Mouse (Mus musculus) forebrain, embryonic 13.5 days (tissue): ENCODE results near the gene Ncoa3. TPM values are rescaled to one million over a fixed set of nuclear protein-coding genes. Genes with fewer than 3 reads are reported as not detected.

Source experiments
- ATAC-seq: fragments of 200-750 bp; cut with Nextera tagmentation; 2 replicates; pipeline ENCODE4 v1.8.0; 2017
- H3K27ac ChIP-seq: fragments of 300-500 bp; sonication (generic); 2 replicates; pipeline ENCODE4 v1.5.1; 2015; ENCODE audit warnings: inconsistent platforms, mild to moderate bottlenecking, moderate library complexity
- H3K27me3 ChIP-seq: fragments of 300-500 bp; sonication (generic); 2 replicates; pipeline ENCODE4 v1.6.1; 2015; ENCODE audit warnings: mild to moderate bottlenecking, inconsistent platforms
- H3K36me3 ChIP-seq: fragments of 300-500 bp; sonication (generic); 2 replicates; pipeline ENCODE4 v1.6.1; 2015; ENCODE audit warnings: mild to moderate bottlenecking, inconsistent platforms; ENCODE audit not compliant: poor library complexity, severe bottlenecking
- H3K4me1 ChIP-seq: fragments of 300-500 bp; sonication (generic); 2 replicates; pipeline ENCODE4 v1.6.1; 2015; ENCODE audit warnings: inconsistent platforms
- H3K4me2 ChIP-seq: fragments of 300-500 bp; sonication (generic); 2 replicates; pipeline ENCODE4 v1.6.1; 2015; ENCODE audit warnings: inconsistent platforms, mild to moderate bottlenecking, moderate library complexity
- H3K4me3 ChIP-seq: fragments of 300-500 bp; sonication (generic); 2 replicates; pipeline ENCODE4 v1.5.1; 2015; ENCODE audit warnings: mild to moderate bottlenecking, inconsistent platforms
- H3K9ac ChIP-seq: fragments of 300-500 bp; sonication (generic); 2 replicates; pipeline ENCODE4 v1.6.1; 2015; ENCODE audit warnings: mild to moderate bottlenecking, inconsistent platforms
- H3K9me3 ChIP-seq: fragments of 300-500 bp; sonication (generic); replicated peaks from 2 replicates; pipeline ENCODE4 v1.6.1; 2016; ENCODE audit warnings: inconsistent platforms
- WGBS: fragments of 180-500 bp; shearing (Covaris S2); methylation state at CpG from one replicate; pipeline ENCODE4 v1.1.7; 2015; 5-methylcytosine and 5-hydroxymethylcytosine counted together
- polyA plus RNA-seq: library from polyadenylated mRNA; unstranded; fragments of >200 nt; fragmentation: Nextera tagmentation; extraction: Ambion mirVana; gene quantifications from 2 replicates; pipeline ENCODE4 v1.2.1, GENCODE M21; 2015

The Ncoa3 gene
- polyA plus RNA-seq, 1 experiment from 2014 or later = 9.1 TPM

GRCm38 (mm10) chr2:165957257-165957828, 35.1 kb upstream of the Ncoa3 start:
- Histone ChIP-seq H3K27me3 (no peaks in the 10 kb centered on the region), H3K9ac (no peak overlapping the region), H3K4me1 (peaks cover 6% of the 10 kb centered on the region; the same call in 1 of the 2 replicates), H3K4me2 (no peak overlapping the region), H3K36me3 (no peaks in the 10 kb centered on the region), H3K9me3 (no peaks in the 10 kb centered on the region), H3K4me3 (no peak overlapping the region), H3K27ac (no peak overlapping the region)
- ATAC-seq = no peak
- WGBS = 69% methylated on average over 9 of the region's 9 CpGs

GRCm38 (mm10) chr2:165958556-165958955, 33.9 kb upstream of the Ncoa3 start:
- ATAC-seq = no peak
- no peak overlapping the region for H3K27ac ChIP-seq
- peaks cover 6% of the 10 kb centered on the region; the same call in 1 of the 2 replicates for H3K4me1 ChIP-seq
- WGBS = 43% methylated on average over 6 of the region's 6 CpGs
- no peaks in the 10 kb centered on the region for H3K27me3 ChIP-seq
- H3K4me2 ChIP-seq = no peak overlapping the region
- no peaks in the 10 kb centered on the region for H3K36me3 ChIP-seq
- no peaks in the 10 kb centered on the region for H3K9me3 ChIP-seq
- no peak overlapping the region for H3K9ac ChIP-seq
- no peak overlapping the region for H3K4me3 ChIP-seq

- ATAC-seq = no peak
- no peaks in the 10 kb centered on the region for H3K9me3 ChIP-seq
- 78% methylated on average over 3 of the region's 3 CpGs for WGBS
These were observed 31.7 kb upstream of the Ncoa3 start for GRCm38 (mm10) chr2:165960695-165961094.

GRCm38 (mm10) chr2:165962824-165963223, 29.6 kb upstream of the Ncoa3 start:
- no peaks in the 10 kb centered on the region for H3K9me3 ChIP-seq
- H3K36me3 ChIP-seq = no peaks in the 10 kb centered on the region
- no peak overlapping the region for H3K4me2 ChIP-seq
- no peak overlapping the region for H3K27ac ChIP-seq
- H3K4me1 ChIP-seq = peaks cover 13% of the 10 kb centered on the region
- no peaks in the 10 kb centered on the region for H3K27me3 ChIP-seq
- no peak for ATAC-seq
- no peak overlapping the region for H3K4me3 ChIP-seq
- WGBS = 77% methylated on average over 5 of the region's 5 CpGs
- no peak overlapping the region for H3K9ac ChIP-seq

More at GRCm38 (mm10) chr2:165960695-165961094, 31.7 kb upstream of the Ncoa3 start:
- Histone ChIP-seq H3K4me3 (no peak overlapping the region), H3K27ac (no peak overlapping the region), H3K9ac (no peak overlapping the region), H3K4me2 (no peak overlapping the region), H3K4me1 (peaks cover 6% of the 10 kb centered on the region; the same call in 1 of the 2 replicates), H3K27me3 (no peaks in the 10 kb centered on the region), H3K36me3 (no peaks in the 10 kb centered on the region)

GRCm38 (mm10) chr2:165964121-165964520, 28.3 kb upstream of the Ncoa3 start:
- ATAC-seq = no peak
- 13% methylated on average over 4 of the region's 4 CpGs for WGBS

GRCm38 (mm10) chr2:165967076-165967475, 25.4 kb upstream of the Ncoa3 start:
- H3K27ac ChIP-seq = peak overlapping the region; percentile 59
- H3K4me3 ChIP-seq = no peak overlapping the region
- H3K4me2 ChIP-seq = no peak overlapping the region
- H3K27me3 ChIP-seq = no peaks in the 10 kb centered on the region
- H3K4me1 ChIP-seq = peaks cover 19% of the 10 kb centered on the region
- no peaks in the 10 kb centered on the region for H3K9me3 ChIP-seq
- WGBS = 85% methylated on average over 2 of the region's 2 CpGs
- H3K36me3 ChIP-seq = no peaks in the 10 kb centered on the region
- no peak for ATAC-seq
- no peak overlapping the region for H3K9ac ChIP-seq

More at GRCm38 (mm10) chr2:165964121-165964520, 28.3 kb upstream of the Ncoa3 start:
- Histone ChIP-seq H3K36me3 (no peaks in the 10 kb centered on the region), H3K4me1 (peaks cover 19% of the 10 kb centered on the region), H3K9me3 (no peaks in the 10 kb centered on the region), H3K4me3 (no peak overlapping the region), H3K4me2 (no peak overlapping the region), H3K27me3 (no peaks in the 10 kb centered on the region), H3K9ac (no peak overlapping the region), H3K27ac (no peak overlapping the region)

- H3K27ac ChIP-seq = peak overlapping the region; percentile 59
- no peaks in the 10 kb centered on the region for H3K9me3 ChIP-seq
- no peak overlapping the region for H3K4me3 ChIP-seq
- H3K4me2 ChIP-seq = no peak overlapping the region
- WGBS = 56% methylated on average over 6 of the region's 6 CpGs
- H3K36me3 ChIP-seq = no peaks in the 10 kb centered on the region
- peak; percentile 62; the same call in 1 of the 2 replicates for ATAC-seq
- H3K9ac ChIP-seq = no peak overlapping the region
- peaks cover 19% of the 10 kb centered on the region for H3K4me1 ChIP-seq
- no peaks in the 10 kb centered on the region for H3K27me3 ChIP-seq
These were observed 24.4 kb upstream of the Ncoa3 start for GRCm38 (mm10) chr2:165967823-165968555.

GRCm38 (mm10) chr2:165968876-165969275, 23.6 kb upstream of the Ncoa3 start:
- H3K9me3 ChIP-seq = no peaks in the 10 kb centered on the region
- no peak overlapping the region for H3K9ac ChIP-seq
- H3K4me1 ChIP-seq = peaks cover 19% of the 10 kb centered on the region
- no peaks in the 10 kb centered on the region for H3K36me3 ChIP-seq
- no peak overlapping the region for H3K4me3 ChIP-seq
- no peak overlapping the region for H3K27ac ChIP-seq
- no peaks in the 10 kb centered on the region for H3K27me3 ChIP-seq
- WGBS = 44% methylated on average over 3 of the region's 3 CpGs
- no peak overlapping the region for H3K4me2 ChIP-seq
- no peak for ATAC-seq

GRCm38 (mm10) chr2:165969391-165969790, 23.0 kb upstream of the Ncoa3 start:
- Histone ChIP-seq H3K27me3 (no peaks in the 10 kb centered on the region), H3K36me3 (no peaks in the 10 kb centered on the region), H3K9ac (no peak overlapping the region), H3K4me3 (no peak overlapping the region), H3K4me2 (no peak overlapping the region), H3K9me3 (no peaks in the 10 kb centered on the region), H3K4me1 (peaks cover 19% of the 10 kb centered on the region), H3K27ac (no peak overlapping the region)
- 79% methylated on average over 8 of the region's 8 CpGs for WGBS
- no peak for ATAC-seq

- H3K4me1 ChIP-seq = peaks cover 19% of the 10 kb centered on the region
- no peaks in the 10 kb centered on the region for H3K9me3 ChIP-seq
- H3K36me3 ChIP-seq = no peaks in the 10 kb centered on the region
- ATAC-seq = no peak
- H3K27ac ChIP-seq = no peak overlapping the region
- no peak overlapping the region for H3K9ac ChIP-seq
- H3K27me3 ChIP-seq = no peaks in the 10 kb centered on the region
- WGBS = 87% methylated on average over 13 of the region's 13 CpGs
- H3K4me3 ChIP-seq = no peak overlapping the region
- no peak overlapping the region for H3K4me2 ChIP-seq
These were observed 22.5 kb upstream of the Ncoa3 start for GRCm38 (mm10) chr2:165969961-165970360.

- ATAC-seq = no peak
- no peak overlapping the region for H3K4me3 ChIP-seq
- H3K36me3 ChIP-seq = no peaks in the 10 kb centered on the region
- H3K4me2 ChIP-seq = no peak overlapping the region
- no peaks in the 10 kb centered on the region for H3K9me3 ChIP-seq
- H3K27ac ChIP-seq = no peak overlapping the region
- H3K4me1 ChIP-seq = peaks cover 19% of the 10 kb centered on the region
- H3K9ac ChIP-seq = no peak overlapping the region
- H3K27me3 ChIP-seq = no peaks in the 10 kb centered on the region
- 94% methylated on average over 7 of the region's 7 CpGs for WGBS
These were observed 21.7 kb upstream of the Ncoa3 start for GRCm38 (mm10) chr2:165970767-165971166.

- H3K27ac ChIP-seq = no peak overlapping the region
- H3K4me1 ChIP-seq = no peaks in the 10 kb centered on the region
- no peaks in the 10 kb centered on the region for H3K27me3 ChIP-seq
- H3K9ac ChIP-seq = no peak overlapping the region
- 81% methylated on average over 1 of the region's 1 CpGs for WGBS
- H3K4me2 ChIP-seq = no peak overlapping the region
- H3K9me3 ChIP-seq = 0 out of 2 replicates have a peak, but pooled peaks cover 2% of the 10 kb centered on the region
- H3K36me3 ChIP-seq = no peaks in the 10 kb centered on the region
- H3K4me3 ChIP-seq = no peak overlapping the region
- no peak for ATAC-seq
These were observed 18.1 kb upstream of the Ncoa3 start for GRCm38 (mm10) chr2:165974383-165974782.
